Mouse (Mus musculus) inflammation-experienced regulatory T-cells, adult 16 weeks (primary cell): Measurements from ENCODE around the gene Rpia. TPM values are rescaled to one million over a fixed set of nuclear protein-coding genes. Genes with fewer than 3 reads are reported as not detected.

Source experiments
- polyA plus RNA-seq: library from polyadenylated mRNA; unstranded; fragments of 100-300 nt; shearing (Covaris generic); gene quantifications from one replicate; pipeline ENCODE4 v1.2.1, GENCODE M21; 2017

The Rpia gene
- polyA plus RNA-seq: 2.9 TPM

DNA sequence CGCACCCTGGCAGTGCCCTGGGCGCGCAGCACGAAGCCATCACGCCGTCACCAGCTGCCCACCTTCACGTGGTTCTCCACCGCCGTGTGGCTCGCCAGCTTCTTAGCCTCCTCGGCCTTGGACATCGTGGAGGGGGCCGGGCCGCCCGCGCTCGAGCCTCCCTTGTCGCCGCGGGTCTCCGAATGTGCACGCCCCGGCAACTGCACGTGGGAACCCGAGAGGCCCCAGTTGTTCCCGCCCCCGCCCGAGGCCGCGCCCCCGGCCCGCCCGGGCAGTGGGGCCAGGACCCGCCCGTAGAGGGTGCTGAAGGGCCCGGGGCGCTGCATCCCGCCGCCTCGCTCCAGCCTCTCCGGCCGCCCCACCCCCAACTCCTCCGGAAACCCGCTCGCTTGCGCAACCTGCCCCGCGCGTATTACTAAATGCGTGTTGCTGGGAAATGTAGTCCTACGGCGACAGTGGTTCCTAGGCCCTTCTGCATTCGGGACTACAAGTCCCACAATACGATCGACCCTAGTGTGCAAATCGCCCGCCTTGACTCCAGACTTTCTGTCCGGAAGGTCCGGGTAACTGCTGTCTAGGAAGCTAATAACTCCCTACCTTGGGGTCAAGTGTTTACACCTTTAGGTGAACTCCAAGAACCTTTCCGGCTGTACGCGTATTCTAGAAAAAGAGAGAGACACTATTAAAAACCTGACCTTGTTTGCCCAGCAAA is at the start of gene Rpia:
Gene Rpia (minus strand): TSS at position 409 of the 712 bp plus-strand sequence.

Other genes with a start within 250 kb of the Rpia start
- 2.1 TPM for gene Eif2ak3, start 52.3 kb upstream of the Rpia start, polyA plus RNA-seq
- gene Tex37, start 126.7 kb upstream of the Rpia start, polyA plus RNA-seq: not detected
- not detected for gene Foxi3, start 164.3 kb upstream of the Rpia start, polyA plus RNA-seq